Mouse (Mus musculus): ENCODE data around the gene Nploc4. TPM values are rescaled to one million over a fixed set of nuclear protein-coding genes. Genes with fewer than 3 reads are reported as not detected.

Gene Nploc4
- polyA plus RNA-seq (2012; fragmentation: generic; extraction: Trizol): 61.8 TPM

DNA sequence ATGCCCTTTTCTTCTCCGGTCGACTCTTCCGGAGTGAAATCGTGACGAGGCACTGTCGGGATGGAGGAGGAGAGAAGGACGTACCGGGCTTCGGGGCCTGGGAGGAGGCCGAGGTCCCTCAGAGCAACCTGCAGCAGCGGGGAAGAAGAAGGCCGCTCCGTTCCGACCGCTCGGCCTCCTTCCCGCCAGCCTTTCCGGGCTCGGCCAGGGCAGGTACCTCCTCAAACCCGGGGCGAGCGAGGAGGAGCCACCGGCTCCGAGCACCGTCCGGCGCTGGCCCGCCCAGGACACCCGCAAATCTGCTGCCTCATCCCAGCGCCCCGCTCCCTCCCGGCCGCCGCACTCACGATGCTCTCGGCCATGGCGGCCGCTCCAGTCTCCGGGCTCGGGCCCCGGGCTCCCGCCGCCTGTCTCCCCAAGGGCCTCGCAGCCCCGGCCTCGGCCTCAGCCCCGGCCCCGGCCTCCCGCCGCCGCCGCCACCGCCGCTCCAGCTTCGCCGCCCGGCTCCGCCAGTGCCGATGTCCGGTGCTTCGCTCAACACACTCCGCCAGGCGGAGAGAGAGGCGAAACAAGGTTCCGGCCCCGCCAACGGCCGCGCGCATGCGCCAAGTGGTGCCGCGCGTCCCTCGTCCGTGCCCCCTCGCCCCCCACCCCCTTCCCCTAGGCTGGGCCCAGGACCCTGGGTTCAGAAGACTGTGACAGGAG lies at the start of gene Nploc4:
Gene Nploc4 (minus strand): TSS at position 557 of the 705 bp plus-strand sequence.
- Histone ChIP-seq H3K27me3 (ENCODE audit: control insufficient read depth, insufficient read depth, insufficient read length) (no peaks in the 10 kb centered on the region), H3K4me3 (peak within 1 kb of the TSS; percentile 85), H3K4me2 (ENCODE audit: low read depth) (peak within 1 kb of the TSS; percentile 98), H3K36me3 (ENCODE audit: control insufficient read depth, insufficient read depth) (peaks cover 8% of the 10 kb centered on the region), H3ac (ENCODE audit: control insufficient read depth, insufficient read length) (peak within 1 kb of the TSS; percentile 28), H3K79me2 (ENCODE audit: control insufficient read depth, insufficient read depth) (peaks cover 44% of the 10 kb centered on the region)
- TF ChIP-seq MYOG (IDR thresholded peaks at IDR 0.05; ENCODE audit: control insufficient read depth in 1 of 3, insufficient read depth in 1 of 3, insufficient read length in 2 of 3, low read depth in 2 of 3): peak in 2 of 3 experiments; percentile 29 to 52
- peak in 1 of 3 experiments; percentile 37 for TF ChIP-seq MYOD1 (IDR thresholded peaks at IDR 0.05; ENCODE audit: control insufficient read depth in 1 of 3, insufficient read length in 2 of 3, low read depth in 2 of 3)
- TF ChIP-seq USF1 (IDR thresholded peaks at IDR 0.05; ENCODE audit: low read depth): no peak
- no peak for TF ChIP-seq REST (IDR thresholded peaks at IDR 0.05; ENCODE audit: insufficient read depth, insufficient read length)
- TF ChIP-seq TCF3 (IDR thresholded peaks at IDR 0.05; ENCODE audit: insufficient read length, low read depth): no peak
- TF ChIP-seq CEBPB (IDR thresholded peaks at IDR 0.05; ENCODE audit: insufficient read depth, poor library complexity, severe bottlenecking): no peak
- no peak for TF ChIP-seq SRF (IDR thresholded peaks at IDR 0.05; ENCODE audit: control insufficient read depth, insufficient read length, low read depth)
- peak; percentile 58 for TF ChIP-seq POLR2AphosphoS2 (IDR thresholded peaks at IDR 0.05; ENCODE audit: insufficient read length, low read depth)
- TF ChIP-seq MAX (IDR thresholded peaks at IDR 0.05; ENCODE audit: low read depth): no peak
- peak; percentile 86 for TF ChIP-seq POLR2A (IDR thresholded peaks at IDR 0.05; ENCODE audit: insufficient read length, low read depth)
- peak; percentile 56 for TF ChIP-seq E2F4 (IDR thresholded peaks at IDR 0.05; ENCODE audit: insufficient read depth)
- no peak for TF ChIP-seq TCF12 (IDR thresholded peaks at IDR 0.05; ENCODE audit: insufficient read depth, poor library complexity, severe bottlenecking)

- peak overlapping the region; percentile 92 for H3K4me2 ChIP-seq (ENCODE audit: low read depth)
- peaks cover 28% of the 10 kb centered on the region for H3K36me3 ChIP-seq (ENCODE audit: control insufficient read depth, insufficient read depth)
- no peak for TF ChIP-seq REST (IDR thresholded peaks at IDR 0.05; ENCODE audit: insufficient read depth, insufficient read length)
- no peak for TF ChIP-seq SRF (IDR thresholded peaks at IDR 0.05; ENCODE audit: control insufficient read depth, insufficient read length, low read depth)
- no peak for TF ChIP-seq MAX (IDR thresholded peaks at IDR 0.05; ENCODE audit: low read depth)
- TF ChIP-seq POLR2A (IDR thresholded peaks at IDR 0.05; ENCODE audit: insufficient read length, low read depth): no peak
- TF ChIP-seq TCF3 (IDR thresholded peaks at IDR 0.05; ENCODE audit: insufficient read length, low read depth): no peak
- TF ChIP-seq CEBPB (IDR thresholded peaks at IDR 0.05; ENCODE audit: insufficient read depth, poor library complexity, severe bottlenecking): no peak
- TF ChIP-seq E2F4 (IDR thresholded peaks at IDR 0.05; ENCODE audit: insufficient read depth): no peak
- no peak for TF ChIP-seq USF1 (IDR thresholded peaks at IDR 0.05; ENCODE audit: low read depth)
- TF ChIP-seq MYOG (IDR thresholded peaks at IDR 0.05; ENCODE audit: control insufficient read depth in 1 of 3, insufficient read depth in 1 of 3, insufficient read length in 2 of 3, low read depth in 2 of 3): no peak
- no peak for TF ChIP-seq POLR2AphosphoS2 (IDR thresholded peaks at IDR 0.05; ENCODE audit: insufficient read length, low read depth)
- no peak for TF ChIP-seq MYOD1 (IDR thresholded peaks at IDR 0.05; ENCODE audit: control insufficient read depth in 1 of 3, insufficient read length in 2 of 3, low read depth in 2 of 3)
- no peak for TF ChIP-seq TCF12 (IDR thresholded peaks at IDR 0.05; ENCODE audit: insufficient read depth, poor library complexity, severe bottlenecking)
- no peaks in the 10 kb centered on the region for H3K27me3 ChIP-seq (ENCODE audit: control insufficient read depth, insufficient read depth, insufficient read length)
- peak overlapping the region; percentile 91 for H3K4me3 ChIP-seq
- H3K79me2 ChIP-seq (ENCODE audit: control insufficient read depth, insufficient read depth): peaks cover 24% of the 10 kb centered on the region
- peak overlapping the region; percentile 90 for H3ac ChIP-seq (ENCODE audit: control insufficient read depth, insufficient read length)
These were observed 47.7 kb upstream of the Nploc4 start for GRCm38 (mm10) chr11:120485251-120485650.

DNA sequence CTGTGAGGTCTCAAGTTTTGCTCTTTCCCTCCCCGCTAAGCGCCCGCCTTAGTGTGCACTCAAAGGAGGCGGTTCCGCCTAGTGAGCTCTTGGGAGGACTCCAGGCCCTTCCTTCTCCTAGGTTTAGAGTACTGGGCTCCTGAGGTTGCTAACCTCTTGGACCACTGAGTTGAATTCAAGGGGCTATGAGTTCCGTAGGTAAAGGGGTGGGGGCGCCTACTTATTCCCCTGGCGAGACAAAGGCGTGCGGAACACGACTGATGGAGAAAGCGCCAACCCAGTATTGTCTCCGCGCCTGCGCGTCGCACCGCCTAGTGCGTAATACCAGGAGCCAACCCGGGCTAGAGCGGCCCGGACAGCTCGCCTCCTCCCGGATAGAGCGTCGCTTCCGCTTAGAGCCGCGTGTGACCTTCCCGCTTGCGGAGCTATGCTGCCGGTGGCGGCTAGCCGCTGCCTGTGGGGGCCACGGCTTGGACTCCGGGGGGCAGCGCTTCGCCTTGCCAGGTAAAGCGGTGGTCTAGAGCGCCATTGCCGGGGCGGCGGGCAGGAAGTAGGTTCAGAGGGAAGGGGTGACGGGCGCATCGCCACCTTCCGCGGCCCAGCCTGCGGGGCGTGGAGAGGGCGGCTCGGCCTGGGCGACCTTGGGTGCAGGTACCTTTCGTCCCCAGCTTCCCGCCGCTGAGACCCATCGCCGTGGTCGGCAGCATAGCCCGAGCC lies 46.9 kb upstream of the Nploc4 start, which contains the start of gene Mrpl12:
Gene Mrpl12 (plus strand): TSS at position 349 of the 717 bp plus-strand sequence.
- TF ChIP-seq POLR2A (IDR thresholded peaks at IDR 0.05; ENCODE audit: insufficient read length, low read depth) (peak; percentile 84), MYOG (IDR thresholded peaks at IDR 0.05; ENCODE audit: control insufficient read depth in 1 of 3, insufficient read depth in 1 of 3, insufficient read length in 2 of 3, low read depth in 2 of 3) (peak in 2 of 3 experiments; percentile 12 to 59), TCF12 (IDR thresholded peaks at IDR 0.05; ENCODE audit: insufficient read depth, poor library complexity, severe bottlenecking) (no peak), SRF (IDR thresholded peaks at IDR 0.05; ENCODE audit: control insufficient read depth, insufficient read length, low read depth) (peak; percentile 79), POLR2AphosphoS2 (IDR thresholded peaks at IDR 0.05; ENCODE audit: insufficient read length, low read depth) (peak; percentile 90)

DNA sequence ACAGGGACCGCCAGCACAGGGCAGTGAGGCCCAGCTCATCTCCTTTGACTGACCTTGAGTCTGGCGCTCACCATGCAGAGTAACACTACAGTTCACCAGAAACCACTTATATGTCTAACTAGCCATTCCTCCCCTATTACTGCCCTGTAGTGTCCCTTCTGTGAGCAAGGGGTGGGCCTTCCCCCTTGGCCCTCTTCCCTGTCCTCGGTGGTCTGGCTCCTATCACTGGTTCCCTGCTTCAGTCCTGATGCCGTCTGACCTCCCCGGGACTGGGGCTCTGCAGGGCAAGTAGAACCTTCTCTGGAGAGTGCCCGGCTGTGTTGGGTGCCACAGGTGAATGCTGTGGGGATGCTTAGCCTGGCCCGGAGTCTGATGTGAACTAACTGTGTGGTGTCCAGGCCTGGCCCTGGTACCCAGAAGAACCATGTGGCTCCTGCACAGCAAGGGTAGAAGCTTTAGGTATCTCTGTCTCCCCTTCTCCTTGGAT lies 46.0 kb upstream of the Nploc4 start:
- no peak overlapping the region for H3ac ChIP-seq (ENCODE audit: control insufficient read depth, insufficient read length)
- H3K36me3 ChIP-seq (ENCODE audit: control insufficient read depth, insufficient read depth): peaks cover 28% of the 10 kb centered on the region
- H3K79me2 ChIP-seq (ENCODE audit: control insufficient read depth, insufficient read depth): peaks cover 24% of the 10 kb centered on the region
- H3K27me3 ChIP-seq (ENCODE audit: control insufficient read depth, insufficient read depth, insufficient read length): no peaks in the 10 kb centered on the region
- peak overlapping the region; percentile 91 for H3K4me3 ChIP-seq
- H3K4me2 ChIP-seq (ENCODE audit: low read depth): peak overlapping the region; percentile 78
- TF ChIP-seq TCF12 (IDR thresholded peaks at IDR 0.05; ENCODE audit: insufficient read depth, poor library complexity, severe bottlenecking): no peak
- no peak for TF ChIP-seq E2F4 (IDR thresholded peaks at IDR 0.05; ENCODE audit: insufficient read depth)
- no peak for TF ChIP-seq POLR2A (IDR thresholded peaks at IDR 0.05; ENCODE audit: insufficient read length, low read depth)
- TF ChIP-seq POLR2AphosphoS2 (IDR thresholded peaks at IDR 0.05; ENCODE audit: insufficient read length, low read depth): no peak
- TF ChIP-seq USF1 (IDR thresholded peaks at IDR 0.05; ENCODE audit: low read depth): no peak
- no peak for TF ChIP-seq SRF (IDR thresholded peaks at IDR 0.05; ENCODE audit: control insufficient read depth, insufficient read length, low read depth)
- TF ChIP-seq MYOD1 (IDR thresholded peaks at IDR 0.05; ENCODE audit: control insufficient read depth in 1 of 3, insufficient read length in 2 of 3, low read depth in 2 of 3): no peak
- no peak for TF ChIP-seq CEBPB (IDR thresholded peaks at IDR 0.05; ENCODE audit: insufficient read depth, poor library complexity, severe bottlenecking)
- no peak for TF ChIP-seq MAX (IDR thresholded peaks at IDR 0.05; ENCODE audit: low read depth)
- TF ChIP-seq REST (IDR thresholded peaks at IDR 0.05; ENCODE audit: insufficient read depth, insufficient read length): no peak
- no peak for TF ChIP-seq MYOG (IDR thresholded peaks at IDR 0.05; ENCODE audit: control insufficient read depth in 1 of 3, insufficient read depth in 1 of 3, insufficient read length in 2 of 3, low read depth in 2 of 3)
- TF ChIP-seq TCF3 (IDR thresholded peaks at IDR 0.05; ENCODE audit: insufficient read length, low read depth): no peak

More for the DNA sequence above, 46.9 kb upstream of the Nploc4 start, which contains the start of gene Mrpl12:
- Histone ChIP-seq H3ac (ENCODE audit: control insufficient read depth, insufficient read length) (peak within 1 kb of the TSS; percentile 90), H3K79me2 (ENCODE audit: control insufficient read depth, insufficient read depth) (peaks cover 24% of the 10 kb centered on the region), H3K4me3 (peak within 1 kb of the TSS; percentile 91), H3K27me3 (ENCODE audit: control insufficient read depth, insufficient read depth, insufficient read length) (no peaks in the 10 kb centered on the region), H3K36me3 (ENCODE audit: control insufficient read depth, insufficient read depth) (peaks cover 28% of the 10 kb centered on the region), H3K4me2 (ENCODE audit: low read depth) (peak within 1 kb of the TSS; percentile 92)

Measured in myocyte (in vitro differentiated cells).